Mouse (Mus musculus) cerebellum, adult 9-10 months (tissue): ENCODE measurements around the gene Ksr2.

Source experiments
- DNase-seq: peaks from one replicate; pipeline ENCODE4 v3.0.0; 2022

Ksr2 gene

GRCm38 (mm10) chr5:117486092-117486491 is 72.3 kb downstream of the Ksr2 start:
- DNase-seq = no peak

GRCm38 (mm10) chr5:117488155-117488554 is 74.4 kb downstream of the Ksr2 start:
- no peak for DNase-seq

- DNase-seq = no peak
These were observed 75.0 kb downstream of the Ksr2 start for GRCm38 (mm10) chr5:117488670-117489325.

- no peak for DNase-seq
These were observed 79.4 kb downstream of the Ksr2 start for GRCm38 (mm10) chr5:117492933-117493863.

GRCm38 (mm10) chr5:117493947-117494346 is 80.1 kb downstream of the Ksr2 start:
- DNase-seq = peak; percentile 81

- no peak for DNase-seq
These were observed 83.3 kb downstream of the Ksr2 start for GRCm38 (mm10) chr5:117497084-117497483.

DNA sequence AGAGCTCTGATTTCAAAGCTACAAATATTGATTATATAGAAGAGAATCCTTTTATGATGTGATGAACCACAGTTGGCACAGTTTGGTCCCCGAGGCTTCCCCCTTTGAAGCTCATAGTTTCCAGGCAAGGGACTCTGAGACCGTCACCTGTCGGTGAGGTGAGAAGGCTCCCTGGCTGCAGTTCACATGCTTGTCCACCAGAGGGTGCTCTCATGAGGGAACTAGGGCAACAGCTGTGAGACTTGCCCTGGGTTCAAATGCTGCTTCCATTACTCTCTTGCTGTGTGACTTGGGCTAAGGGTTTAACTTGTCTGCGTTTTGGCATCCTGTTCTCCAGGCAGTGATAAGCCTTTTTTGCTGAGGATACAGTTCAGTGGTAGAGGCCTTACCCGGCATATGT is 88.8 kb downstream of the Ksr2 start:
- peak; percentile 47 for DNase-seq

- peak; percentile 65 for DNase-seq
These were observed 90.6 kb downstream of the Ksr2 start for GRCm38 (mm10) chr5:117504431-117504830.

- DNase-seq = peak; percentile 84
These were observed 91.4 kb downstream of the Ksr2 start for GRCm38 (mm10) chr5:117505204-117505603.

DNA sequence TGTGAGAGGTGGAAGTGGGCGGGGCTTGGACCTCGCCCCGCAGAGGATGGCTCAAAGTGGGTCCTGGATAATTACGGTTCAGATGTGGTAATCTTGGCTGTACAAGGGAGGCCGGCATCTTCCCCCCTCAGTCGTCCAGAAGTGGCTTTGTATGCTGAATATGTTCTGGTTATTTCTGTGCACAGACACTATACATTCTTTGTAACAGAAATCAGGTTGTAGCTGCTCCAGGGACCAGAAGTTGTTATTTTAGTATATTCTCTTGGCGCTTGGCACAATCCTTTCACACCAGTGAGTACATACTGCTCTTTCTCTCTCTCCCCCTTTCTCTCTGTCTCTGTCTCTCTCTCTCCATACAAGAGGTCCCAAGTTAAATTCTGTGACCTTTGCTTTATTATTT is 92.0 kb downstream of the Ksr2 start:
- no peak for DNase-seq

GRCm38 (mm10) chr5:117506406-117506805 is 92.6 kb downstream of the Ksr2 start:
- peak; percentile 77 for DNase-seq

DNA sequence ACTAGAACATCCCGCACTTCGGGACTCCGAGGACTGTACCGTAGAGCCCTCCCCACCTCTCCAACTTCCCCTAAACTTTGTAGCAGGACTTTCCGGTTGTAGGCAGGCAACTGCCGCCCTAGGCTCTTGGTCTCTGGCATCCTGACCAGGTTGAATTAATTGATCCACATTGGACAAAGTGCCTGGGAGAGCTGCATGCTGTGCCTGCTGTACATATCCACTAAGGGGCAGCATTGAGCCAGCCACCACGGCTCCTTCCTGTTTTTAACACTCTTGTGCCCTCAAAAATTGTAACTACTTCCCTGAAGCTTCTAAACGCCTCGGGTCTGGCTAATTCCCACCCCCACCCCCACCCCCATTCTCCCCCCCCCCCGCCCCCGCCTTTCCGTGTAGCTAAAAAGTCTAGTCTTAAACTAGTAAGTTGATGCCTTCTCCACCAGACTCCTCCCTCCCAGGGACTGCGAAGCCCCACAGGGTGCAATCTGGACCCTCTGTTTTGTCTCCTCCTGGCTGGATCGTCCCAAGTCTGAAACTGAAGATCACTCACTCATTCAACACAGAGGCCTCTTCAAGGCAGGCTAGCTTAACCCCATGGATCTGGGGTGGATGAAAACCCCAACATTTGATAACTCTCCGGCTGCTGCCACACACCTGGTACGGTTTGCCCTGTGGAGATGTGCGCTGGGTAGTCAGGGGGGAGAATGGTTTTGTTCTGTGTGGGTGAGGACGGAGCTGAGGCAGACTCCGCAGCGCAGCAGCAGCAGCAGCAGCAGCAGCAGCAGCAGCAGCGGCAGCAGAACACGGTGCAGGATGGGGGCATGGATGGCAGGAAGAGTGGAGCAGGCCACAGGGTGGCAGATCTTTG is 95.9 kb downstream of the Ksr2 start:
- DNase-seq = peak; percentile 48

DNA sequence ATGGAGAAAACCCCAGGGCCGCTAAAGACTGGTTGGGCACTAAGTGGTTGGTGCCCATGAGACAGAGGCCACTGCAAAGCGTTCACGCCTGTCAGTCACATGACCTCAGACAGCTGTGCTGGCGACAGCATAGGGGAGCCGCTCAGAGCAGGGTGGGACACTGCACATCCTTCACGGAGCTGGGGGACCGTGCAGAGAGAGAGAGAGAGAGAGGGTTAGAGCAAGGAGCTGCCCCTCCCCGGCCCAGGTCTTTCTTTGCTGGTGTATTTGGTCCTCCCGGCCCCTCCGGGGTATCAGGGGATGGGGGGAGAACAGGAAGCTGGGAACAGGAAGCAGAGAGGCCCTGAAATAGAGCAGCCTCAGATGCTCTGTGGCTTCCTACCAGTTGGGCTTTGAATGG is 97.1 kb downstream of the Ksr2 start:
- no peak for DNase-seq

DNA sequence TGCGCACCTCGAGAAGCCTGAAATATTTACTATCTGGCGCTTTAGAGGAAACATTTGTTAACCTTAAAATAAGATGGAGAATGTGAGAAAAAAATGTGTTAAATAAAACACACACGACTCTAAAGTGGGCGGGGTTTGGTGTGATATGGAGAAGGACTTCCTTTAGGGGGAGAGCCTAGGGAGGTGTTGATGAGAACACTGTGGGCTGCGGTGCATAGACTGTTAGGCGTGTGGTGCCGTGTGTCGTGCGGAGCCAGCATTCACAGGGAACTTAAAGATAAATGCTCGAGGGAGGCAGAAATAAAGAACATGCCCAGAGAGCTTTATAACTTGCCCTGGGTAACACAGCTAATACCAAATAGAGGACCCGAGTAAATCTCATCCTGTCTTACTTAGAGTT is 101.6 kb downstream of the Ksr2 start:
- DNase-seq = no peak

DNA sequence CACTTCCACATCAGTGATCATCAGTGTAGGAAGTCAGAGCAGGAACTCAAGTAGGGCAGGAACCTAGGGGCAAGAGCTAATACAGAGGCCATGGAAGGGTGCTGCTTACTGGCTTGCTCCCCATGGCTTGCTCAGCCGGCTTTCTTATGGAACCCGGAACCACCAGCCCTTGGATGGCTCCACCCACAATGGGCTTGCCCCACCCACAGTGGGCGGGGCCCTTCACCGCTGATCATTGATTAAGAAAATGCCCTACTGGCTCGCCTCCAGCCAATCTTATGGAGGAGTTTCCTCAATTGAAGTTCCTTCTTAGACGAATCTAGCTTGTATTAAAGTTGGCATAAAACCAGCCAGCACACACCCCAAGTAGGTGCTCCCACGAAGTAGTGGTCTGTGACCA is 102.1 kb downstream of the Ksr2 start:
- peak; percentile 45 for DNase-seq

DNA sequence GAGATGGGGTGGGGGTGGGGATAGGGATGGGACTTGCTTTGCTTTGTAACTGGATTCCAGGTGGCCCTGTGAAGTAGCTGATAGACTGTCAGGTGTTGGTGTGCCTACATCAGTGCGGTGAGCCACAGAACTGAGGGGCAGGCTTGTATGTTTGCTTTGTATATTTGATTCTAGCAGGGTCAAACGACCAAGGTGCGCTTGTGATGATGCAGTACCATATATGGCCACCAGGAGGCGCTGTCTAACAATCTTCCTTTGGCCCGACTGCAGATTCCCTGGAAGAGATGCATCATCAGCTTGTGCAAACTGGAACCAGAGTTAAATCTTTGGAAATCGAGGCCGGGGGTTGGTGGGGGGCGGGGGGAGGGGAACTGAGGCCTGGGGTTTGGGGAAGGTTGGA is 102.8 kb downstream of the Ksr2 start:
- DNase-seq = peak; percentile 82

DNA sequence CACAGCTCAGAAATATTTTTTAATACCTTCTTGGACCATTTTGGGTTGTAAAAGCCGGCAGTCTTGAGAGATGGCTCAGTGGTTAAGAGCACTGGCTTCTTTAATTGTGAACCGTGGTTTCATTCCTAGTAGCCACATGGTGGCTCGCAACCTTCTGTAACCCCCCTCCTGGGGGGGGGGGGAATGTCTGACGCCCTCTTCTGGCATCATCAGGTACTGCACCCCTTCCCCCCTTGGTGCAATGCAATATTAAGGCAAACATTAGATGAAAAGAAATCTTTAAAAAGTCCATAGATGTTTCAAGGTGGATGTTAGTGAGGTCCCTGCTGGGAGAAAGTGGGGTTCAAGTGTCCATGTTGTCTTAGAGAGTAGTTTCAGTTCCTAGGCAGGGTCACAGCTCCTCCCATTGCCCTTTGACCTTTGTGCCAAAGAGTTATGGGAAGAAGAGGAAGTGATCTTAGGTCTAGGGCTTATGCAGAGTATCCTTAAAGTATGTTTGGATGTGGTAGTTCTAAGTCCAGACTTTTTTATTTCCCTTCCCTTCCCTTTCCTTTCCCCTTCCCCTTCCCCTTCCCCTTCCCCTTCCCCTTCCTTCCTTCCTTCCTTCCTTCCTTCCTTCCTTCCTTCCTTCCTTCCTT is 106.2 kb downstream of the Ksr2 start:
- no peak for DNase-seq

GRCm38 (mm10) chr5:117521156-117521555 is 107.4 kb downstream of the Ksr2 start:
- DNase-seq = no peak

- no peak for DNase-seq
These were observed 107.9 kb downstream of the Ksr2 start for GRCm38 (mm10) chr5:117521701-117522100.

GRCm38 (mm10) chr5:117522471-117522870 is 108.7 kb downstream of the Ksr2 start:
- no peak for DNase-seq

GRCm38 (mm10) chr5:117523010-117523409 is 109.2 kb downstream of the Ksr2 start:
- peak; percentile 80 for DNase-seq

DNA sequence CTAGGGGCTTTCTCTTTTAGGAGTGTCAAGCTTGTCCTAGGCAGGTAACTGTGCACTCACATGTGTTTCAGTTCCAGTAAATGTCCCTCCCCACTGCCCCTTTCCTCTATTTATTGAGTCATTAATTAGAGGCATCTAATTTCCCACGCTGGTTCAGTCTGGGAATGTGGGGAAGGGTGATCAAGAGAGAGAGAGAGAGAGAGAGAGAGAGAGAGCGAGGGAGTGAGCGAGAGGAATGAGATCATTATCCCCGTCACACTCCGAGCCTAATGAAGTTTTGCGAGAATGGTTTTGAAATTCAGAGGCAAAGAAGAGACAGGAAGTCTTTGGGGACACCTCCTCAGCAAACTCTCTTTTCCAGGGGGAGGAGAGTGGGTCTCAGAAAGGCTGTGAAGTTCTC is 117.2 kb downstream of the Ksr2 start:
- no peak for DNase-seq

DNA sequence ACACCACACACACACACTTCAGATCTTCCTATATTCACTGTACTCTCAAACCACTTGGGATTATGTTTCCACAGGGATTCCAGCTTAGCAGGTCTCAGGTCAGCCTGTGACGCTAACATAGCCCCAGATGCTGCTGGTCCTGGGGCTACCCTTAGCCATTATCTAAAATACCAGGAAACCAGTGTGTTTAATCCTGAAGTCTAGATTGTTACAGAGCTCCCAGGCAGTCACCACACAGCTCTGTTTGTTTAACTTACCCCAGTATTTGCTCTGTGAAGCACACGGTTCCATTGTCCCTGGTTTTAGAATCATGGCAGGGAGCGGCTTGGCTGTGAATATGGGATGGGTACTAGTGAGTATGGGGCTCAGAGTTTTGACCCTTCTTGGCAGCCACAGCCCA is 125.4 kb downstream of the Ksr2 start:
- no peak for DNase-seq
